Mouse (Mus musculus) WW6 (cell line): Measurements from ENCODE around the gene Rnf180.

Experiments
- DNase-seq: peaks from one replicate; pipeline ENCODE4 v3.0.0-alpha.2; 2013; ENCODE audit warnings: low read depth, low spot score

Rnf180 gene

DNA sequence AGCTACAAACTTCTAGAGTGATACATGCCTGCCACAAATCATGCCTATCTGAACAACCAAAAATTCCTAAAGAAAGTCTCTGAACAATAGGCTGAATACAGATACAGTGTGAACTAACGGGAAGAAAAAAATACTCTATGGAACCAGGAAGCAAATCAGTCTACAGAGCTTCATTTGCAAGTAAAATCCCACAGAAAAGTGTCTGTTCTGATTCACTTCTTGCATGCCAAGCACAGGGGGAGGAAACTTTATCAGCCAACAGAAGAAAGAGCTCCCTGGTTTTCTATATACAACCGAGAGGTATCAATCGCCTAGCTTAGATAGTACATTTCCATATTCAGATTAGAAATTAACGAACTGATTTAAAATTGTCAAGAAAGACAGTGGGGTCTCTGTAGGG lies 43.8 kb downstream of the Rnf180 start:
- no peak for DNase-seq

DNA sequence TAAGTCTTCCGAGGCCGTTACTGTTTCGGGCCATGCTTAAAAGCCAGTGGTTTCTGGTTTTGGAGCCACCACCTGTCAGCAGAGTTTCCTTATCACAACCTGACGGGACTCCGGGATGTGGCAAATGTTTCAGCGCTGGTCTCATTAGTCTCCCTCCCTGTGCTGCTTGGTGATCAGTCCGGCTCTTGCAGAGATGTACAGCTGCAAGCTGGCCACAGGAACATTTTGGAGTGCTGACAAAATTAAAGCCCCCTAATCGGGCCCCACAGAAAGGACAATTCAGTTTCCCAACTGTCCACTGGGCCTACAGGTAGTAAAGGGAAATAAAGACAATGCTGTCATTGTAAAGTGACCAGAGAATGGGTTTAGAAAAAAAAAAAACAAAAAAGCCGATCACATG lies 44.4 kb downstream of the Rnf180 start:
- no peak for DNase-seq

DNA sequence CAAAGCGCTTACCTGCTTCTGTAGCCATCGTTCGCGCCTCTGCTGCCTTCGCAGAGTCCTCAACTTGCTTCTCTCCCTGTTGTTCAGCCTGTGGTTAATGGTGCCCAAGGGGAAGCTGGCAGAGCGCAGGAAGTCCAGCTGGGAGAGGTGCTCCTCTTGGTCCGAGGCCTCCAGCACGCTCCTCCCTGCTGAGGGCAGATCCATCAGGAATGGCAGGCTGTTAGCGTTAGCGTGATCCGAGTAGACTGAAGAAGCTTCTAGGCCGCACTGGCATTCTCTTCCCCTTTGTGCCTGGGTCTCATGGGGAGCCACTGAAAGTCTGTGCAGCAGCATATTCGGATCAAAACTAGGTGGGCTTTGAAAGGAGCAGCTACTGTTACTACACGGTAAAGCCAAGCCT lies 45.0 kb downstream of the Rnf180 start:
- no peak for DNase-seq

DNA sequence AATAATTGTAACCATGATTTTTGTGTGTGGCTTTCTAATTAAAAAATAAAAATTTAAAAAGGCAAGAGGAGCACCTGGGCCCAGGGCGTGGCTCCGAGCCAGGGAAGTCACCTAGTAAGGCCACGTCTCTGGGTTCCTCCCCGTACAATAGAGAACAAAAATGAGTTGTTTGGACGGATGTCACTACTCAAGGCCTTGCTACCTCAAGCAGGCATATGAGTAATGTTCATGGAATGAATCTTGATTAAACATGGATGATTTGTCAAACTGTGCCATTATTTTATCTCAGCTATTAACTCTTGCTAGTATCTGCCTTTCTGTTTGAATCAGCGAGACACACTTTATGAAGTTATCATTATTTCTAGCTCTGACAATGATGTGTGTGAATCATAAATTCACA lies 46.9 kb downstream of the Rnf180 start:
- DNase-seq: no peak

DNA sequence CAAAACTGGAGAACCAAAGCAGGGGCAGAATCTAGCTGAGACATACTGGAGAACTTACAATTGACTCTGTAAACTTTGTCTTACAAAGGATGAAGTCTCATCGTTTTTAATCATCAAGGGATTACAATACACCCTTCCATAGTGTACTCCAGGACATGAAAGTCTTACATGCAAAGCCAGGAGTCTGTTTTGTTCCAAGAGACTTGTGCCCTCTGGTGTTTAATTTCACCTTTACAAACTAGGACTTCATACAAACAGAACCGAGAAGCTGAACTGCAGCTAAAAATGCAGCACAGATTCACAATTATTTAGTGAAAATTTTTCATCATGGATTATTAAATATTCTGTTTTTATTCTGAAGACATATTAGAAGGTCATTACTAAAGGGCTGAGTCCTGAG lies 53.8 kb downstream of the Rnf180 start:
- no peak for DNase-seq

DNA sequence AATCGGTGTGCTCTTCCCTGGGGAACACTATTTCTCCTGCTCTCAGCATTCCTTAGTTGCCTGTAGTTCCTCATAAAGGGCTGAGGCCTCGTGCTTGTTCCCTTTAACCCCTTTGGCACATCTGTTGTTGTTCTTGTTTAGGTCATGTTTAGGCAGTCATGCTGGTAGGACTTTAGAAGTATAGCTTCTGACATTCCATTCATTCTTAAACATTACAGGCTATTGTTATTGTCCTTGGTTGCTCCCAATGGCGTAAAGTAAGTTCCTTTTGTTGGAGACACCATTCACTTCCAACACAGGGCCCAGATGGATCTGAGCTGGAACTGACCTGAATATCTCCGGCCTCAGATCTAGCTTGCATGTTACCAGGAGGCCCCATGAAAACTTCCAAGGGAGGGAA lies 67.5 kb downstream of the Rnf180 start:
- no peak for DNase-seq

DNA sequence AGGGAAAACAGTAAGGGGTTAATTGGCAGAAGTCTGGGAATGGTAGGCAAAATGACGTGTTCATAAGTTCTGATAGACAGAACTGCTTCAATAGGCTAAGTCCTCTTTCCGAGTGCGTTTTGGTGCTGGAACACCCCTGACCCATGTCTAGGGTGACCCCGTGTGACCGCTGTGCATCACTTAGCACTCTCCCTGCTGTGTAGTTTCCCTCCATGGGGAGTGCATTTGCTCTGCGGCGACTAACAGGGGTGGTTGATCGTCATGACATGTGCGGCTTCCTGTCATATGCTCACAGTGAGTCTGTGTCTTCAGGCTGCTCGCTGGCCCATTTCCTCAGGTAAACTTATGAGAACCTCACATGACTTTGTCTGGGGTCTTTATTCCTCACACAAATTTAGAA lies 70.6 kb downstream of the Rnf180 start:
- DNase-seq: no peak

DNA sequence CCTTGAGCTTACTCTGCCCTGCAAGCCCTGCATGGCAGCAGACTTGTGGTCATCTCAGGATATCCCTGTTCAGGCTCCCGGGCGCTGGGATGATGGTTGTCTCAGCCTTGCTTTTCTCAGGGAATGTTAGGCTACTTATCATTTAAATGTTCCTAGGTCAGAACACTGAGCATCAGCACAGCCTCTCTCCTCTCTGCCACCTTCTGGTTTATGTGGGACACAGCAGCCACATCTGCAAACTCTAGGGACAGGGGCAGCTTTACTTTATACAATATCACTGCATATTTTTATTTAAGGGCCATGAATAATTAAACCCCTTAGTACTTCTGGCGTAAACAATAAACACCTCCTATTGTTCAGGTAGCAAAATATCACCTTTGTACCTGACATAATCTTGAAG lies 71.5 kb downstream of the Rnf180 start:
- DNase-seq: no peak

DNA sequence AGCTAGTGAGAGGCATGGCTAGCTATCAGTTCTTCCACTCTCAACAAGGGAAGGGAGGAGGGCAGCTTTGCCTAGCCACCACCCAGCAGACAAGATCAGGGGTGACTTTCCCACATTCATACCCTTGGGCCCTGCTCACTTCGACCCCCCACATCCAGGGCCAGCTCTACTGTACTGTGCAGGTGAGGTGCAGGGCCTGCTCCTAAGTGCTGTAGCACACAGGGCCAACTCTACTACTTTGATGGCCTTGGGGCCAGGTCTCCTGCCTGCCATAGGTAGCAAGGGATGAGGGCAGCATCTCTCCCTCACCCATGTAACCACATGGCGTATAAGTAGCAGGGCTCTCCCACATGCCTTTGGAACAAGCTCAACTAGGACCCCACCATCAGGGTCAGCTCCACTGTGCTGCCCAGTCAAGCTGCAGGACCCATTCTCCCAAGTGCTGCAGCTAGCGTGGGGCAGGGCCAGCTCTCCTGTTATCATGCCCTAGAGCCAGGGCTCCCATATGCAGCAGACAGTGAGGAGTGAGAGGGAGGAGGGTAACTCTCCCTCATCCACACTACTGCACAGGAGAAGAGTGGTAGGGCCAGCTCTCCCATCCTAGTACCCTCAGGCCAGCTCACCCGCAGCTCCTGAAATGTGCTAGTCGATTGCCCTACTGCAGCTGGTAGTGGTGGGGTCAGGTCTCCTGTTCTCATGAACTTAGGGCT lies 72.4 kb downstream of the Rnf180 start:
- no peak for DNase-seq

DNA sequence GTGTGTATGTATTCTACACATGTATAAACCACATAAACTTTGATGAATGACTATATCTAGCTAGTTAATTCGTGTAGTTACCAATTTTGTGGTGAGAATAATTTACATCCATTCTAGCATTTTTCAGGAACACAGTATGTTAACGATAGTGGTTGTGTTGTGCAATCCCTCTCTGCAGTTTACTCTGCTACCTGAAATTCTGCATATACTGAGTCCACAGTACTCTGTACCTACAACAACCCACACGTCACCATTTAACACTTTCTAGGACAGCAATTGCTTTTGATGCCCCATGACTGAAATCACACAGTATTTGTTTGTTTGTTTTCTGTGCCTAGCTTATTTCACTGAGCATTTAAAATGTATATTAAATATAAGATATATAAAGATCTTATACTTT lies 83.9 kb downstream of the Rnf180 start:
- DNase-seq: no peak

DNA sequence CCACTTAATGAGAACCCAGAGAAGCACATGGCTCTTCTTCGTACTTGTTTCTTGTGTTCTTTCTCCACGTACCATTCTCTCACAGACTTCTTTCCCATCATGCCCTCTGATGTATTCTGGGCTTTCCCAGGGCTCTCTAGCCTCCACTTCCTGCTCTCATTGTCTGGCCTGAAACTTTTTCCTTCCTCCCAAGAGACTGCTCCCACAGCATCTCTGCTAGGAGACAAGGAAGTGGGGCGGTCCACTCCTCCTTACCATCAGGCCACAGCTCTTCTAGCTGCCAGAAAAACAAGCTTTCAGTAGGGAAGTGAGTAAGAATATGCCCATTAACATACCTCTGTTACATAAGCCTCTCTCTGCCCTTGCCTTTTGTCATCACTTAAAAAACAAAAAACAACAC lies 90.8 kb downstream of the Rnf180 start:
- DNase-seq: no peak

DNA sequence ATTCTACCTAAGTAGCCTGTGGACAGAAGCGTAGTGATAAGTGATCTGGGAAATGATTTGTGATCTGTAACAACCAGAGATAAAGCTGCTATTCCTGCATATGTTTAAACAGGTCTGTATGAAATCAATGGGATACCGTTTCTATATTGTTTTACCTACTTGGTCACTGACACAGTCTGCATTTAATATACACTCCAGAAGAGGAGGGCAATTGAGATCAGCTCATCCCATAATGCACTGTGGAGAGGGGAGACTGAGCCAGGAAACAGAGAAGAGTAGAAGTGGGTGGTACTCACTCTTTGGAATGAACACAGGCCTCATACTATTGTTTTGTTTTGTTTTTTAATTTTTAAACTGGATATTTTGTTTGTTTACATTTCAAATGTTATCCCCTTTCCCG lies 96.0 kb downstream of the Rnf180 start:
- DNase-seq: no peak

DNA sequence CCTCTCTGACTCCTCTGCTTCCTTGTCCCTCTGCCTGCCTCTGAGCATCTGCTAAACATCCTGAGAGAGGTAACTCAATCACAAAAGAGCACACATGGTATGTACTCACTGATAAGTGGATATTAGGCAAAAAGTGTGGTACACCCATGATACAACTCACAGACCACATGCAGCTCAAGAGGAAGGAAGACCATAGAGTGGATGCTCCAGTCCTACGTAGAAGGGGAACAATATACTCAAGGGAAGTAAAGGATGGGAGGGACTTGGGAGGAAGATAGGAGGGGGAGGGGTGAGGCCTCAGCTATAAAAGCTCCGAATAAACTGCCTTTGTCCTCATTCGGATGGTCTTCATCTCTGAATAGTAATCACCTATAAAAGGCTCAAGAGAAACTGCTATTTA lies 96.6 kb downstream of the Rnf180 start:
- no peak for DNase-seq

DNA sequence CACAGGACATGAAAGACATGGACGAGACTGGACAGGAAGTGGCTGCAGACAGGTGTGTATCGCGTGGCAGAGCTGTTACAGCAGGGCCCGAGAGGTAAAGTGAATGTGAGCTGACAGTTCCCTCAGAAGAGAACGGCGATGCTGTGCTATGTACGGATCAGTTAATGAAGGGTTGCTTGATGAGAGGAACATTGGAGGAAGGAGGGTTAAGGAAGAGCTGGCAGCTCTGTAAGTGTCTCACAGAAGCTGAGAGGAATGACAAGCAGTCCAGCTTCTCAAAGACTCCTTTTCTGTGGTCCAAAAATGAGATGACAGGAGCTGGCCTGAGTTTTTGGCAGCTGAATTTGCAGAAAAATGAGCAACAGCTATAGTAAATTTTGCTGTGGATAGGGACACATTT lies 101.0 kb downstream of the Rnf180 start:
- DNase-seq: no peak

DNA sequence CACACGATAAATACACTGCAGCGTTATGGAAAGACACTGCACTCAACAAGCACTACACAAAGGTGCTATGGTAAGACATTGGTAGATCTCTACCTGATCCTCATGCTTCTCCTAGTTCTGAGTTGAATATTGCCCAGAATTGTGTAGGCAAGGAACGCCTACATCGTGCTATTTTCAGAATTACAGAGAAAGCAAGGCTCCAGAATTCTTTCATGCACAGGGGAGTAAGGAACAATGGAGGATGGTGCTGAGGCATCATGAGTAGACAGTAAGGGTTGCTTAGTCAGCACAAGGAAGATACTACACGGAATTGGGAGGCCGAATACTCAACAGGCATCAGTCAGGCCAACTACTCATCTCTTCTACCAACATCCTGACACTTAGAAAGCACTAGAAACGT lies 105.9 kb downstream of the Rnf180 start:
- DNase-seq: no peak

DNA sequence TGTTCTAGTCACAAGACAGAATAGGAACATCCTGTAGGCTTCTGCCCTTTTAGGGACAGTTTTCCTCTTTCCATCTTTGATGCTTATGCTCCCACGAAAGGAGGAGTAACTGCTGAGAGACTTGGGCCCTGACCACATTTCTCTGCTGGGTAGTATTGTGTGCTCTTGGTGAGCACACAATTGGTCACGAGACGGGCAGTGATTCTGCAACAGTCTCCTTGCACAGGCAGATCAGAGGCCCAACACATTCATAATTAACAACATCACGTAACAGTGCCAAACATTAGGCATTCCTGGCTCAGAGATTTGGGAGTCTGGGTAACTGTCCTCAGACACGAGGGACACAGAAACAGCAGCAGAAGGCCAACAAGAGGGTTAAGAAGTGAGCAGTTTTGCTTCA lies 113.8 kb downstream of the Rnf180 start:
- DNase-seq: no peak

DNA sequence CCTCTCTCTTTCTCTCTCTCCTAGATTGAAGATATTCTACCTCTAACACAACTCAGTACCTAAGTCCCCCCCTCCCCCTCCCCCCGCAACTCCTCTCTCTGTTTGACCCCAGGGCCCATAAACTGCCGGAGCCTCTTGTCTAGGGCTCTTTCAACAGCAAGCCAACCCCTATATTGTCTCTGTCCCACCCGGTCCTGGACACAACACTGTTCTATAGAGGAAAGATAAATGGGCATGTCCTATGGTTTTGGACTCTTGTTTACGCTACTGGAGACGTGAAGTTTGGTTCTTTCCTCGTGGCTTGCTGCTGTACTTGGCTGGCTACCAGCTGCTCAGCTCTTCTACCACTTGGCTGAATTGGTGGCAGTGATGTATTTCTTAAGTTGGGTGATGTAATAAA lies 129.2 kb downstream of the Rnf180 start:
- no peak for DNase-seq

DNA sequence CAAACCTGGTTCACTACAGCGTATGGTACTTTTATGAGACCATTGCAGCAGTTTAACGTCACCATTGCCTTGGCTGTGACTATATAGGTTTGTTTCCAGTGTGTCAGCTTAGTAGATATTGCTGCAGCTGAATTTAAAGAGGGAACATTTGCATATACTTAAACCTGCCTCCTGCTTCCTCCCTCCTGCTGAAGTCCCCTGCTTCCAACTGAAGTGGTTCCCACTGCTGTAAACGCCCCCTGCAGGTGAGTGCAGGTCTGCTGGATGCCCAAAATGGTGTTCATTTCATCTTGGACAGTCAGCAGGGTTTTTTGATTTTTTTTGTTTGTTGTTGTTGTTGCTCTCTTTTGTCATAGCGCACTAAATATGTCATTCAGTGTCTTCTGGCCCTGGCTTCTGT lies 140.7 kb downstream of the Rnf180 start:
- DNase-seq: peak; percentile 9

DNA sequence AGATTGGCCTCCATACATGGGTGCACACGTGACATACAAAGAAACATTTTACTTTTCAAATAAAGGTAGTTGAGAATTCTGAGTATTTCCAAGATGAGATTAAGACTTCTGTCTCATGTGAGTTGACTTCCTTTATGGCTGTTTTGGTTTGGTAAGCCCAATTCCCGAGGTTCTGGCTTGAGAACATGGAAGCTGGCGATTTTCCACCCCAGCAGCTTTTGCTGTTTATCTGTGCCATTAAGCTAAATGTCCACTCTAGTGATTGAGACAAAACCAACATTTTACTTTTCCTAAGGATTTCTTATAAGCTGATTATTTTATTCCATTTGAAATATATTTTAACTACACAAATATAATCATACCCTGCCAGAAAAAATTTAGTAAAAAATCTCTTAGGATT lies 144.6 kb downstream of the Rnf180 start:
- no peak for DNase-seq

DNA sequence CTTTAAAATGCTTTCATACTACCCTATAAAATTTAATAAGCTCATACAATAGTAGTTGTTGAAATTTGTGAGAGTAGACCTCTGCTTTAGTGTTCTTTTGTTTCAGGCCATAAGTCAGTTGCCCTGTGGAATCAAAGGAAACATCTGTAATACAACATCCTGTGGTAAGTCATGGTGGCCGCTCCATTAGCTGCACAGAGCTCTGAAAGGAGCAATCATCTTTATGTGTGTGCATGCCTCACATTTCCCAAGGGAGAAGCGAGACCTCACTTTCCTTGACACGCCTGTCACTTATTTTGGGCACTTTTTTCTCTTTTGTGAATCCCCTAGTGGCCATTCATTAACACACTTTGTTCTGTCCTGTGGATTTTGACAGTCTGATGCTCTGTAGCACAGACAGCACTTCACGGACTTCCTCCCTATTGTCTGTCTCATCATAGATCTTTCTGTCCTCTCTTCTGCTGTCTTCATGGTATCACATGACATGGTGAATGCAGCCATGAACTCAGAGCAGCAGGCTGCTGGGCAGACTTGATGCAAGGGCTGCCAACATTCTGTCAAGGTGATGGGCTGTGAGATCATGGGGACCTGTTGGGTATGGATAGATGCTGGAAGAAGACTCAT lies 146.7 kb downstream of the Rnf180 start:
- DNase-seq: no peak

DNA sequence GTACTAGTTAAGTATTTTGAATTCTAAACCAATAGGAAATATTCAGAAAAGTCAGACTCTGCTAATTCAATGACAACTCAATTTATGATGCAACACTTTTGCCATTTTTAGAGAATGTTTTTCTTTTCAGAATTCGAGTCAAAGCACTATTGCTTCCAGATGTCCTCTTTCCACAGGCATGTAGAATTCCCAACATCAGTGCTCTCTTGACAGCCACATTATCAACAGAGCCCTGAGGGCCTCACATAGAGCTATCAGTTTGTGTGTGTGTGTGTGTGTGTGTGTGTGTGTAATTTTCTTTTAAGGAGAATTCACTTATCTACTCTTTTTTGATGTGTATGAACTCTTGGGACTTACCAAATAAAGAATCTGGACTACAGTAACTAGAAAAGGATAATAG lies 147.8 kb downstream of the Rnf180 start:
- no peak for DNase-seq

DNA sequence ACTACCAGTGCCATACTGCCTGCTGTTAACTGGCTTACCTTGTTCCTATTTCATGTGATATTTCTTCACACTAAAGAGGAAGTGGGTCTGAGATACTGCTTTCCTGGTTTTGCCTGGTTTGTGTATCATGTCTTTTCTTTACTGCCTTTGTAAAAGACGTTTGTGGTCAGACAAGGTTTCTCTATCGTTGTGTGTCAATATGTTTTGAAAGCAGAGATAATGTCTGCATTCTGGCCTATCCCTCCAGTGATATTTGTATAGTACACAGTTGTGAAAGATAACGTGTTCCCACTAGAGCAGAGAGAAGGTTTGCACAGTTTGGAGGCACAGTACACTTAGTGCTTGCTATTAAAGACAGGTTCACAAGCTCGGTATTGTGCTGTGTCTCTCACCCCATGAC lies 154.7 kb downstream of the Rnf180 start:
- no peak for DNase-seq

DNA sequence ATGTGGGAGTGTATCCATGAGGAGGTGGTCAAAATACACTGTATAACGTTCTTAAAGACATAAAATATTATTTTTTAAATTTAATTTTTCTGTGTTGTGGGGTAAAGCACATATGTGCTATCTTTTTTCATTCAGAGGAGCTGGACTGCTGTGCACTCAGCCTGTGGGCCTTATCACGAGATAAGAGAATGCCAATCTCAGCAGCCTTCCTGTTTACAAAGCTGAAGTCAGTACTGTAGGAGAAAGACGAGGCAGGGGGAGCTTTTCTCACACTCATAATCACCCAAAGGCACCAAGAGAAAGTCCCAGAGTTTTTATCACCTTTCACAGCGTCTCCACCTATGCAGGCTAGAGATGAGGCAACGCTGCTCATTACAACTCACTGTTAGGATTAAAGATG lies 160.2 kb downstream of the Rnf180 start:
- DNase-seq: no peak

DNA sequence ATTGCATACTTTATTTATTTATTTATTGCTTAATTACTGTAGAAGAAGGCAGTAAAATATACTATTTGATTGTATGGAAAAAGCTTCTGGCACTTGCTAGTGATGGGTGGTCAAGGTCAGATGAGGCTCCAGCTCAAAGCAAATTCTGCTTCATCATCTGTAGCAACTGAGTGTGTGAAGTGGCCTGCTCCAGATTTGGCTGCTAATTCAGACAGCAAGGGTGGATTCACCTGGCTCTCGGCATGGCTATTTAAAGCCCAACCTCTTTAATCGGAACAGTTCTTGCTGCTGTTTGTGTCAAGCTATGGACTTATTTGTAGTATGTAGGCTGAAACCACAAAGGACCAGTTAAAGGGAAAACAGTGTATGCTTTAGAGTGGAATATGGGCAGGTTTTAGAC lies 161.8 kb downstream of the Rnf180 start:
- DNase-seq: no peak
